Mouse (Mus musculus): ENCODE measurements around the gene Eva1c.

Gene Eva1c

GRCm38 (mm10) chr16:90868129-90868528 lies 41.6 kb downstream of the Eva1c start:
- no peak for DNase-seq

GRCm38 (mm10) chr16:90869361-90869760 lies 42.8 kb downstream of the Eva1c start:
- DNase-seq, result no peak

GRCm38 (mm10) chr16:90872936-90873335 lies 46.4 kb downstream of the Eva1c start:
- no peak for DNase-seq

- DNase-seq, result no peak
These were observed 48.0 kb downstream of the Eva1c start for GRCm38 (mm10) chr16:90874536-90874935.

- DNase-seq, result peak; percentile 25
These were observed 51.8 kb downstream of the Eva1c start for GRCm38 (mm10) chr16:90878135-90878860.

- no peak for DNase-seq
These were observed 56.0 kb downstream of the Eva1c start for GRCm38 (mm10) chr16:90882501-90882977.

GRCm38 (mm10) chr16:90885351-90885750 lies 58.8 kb downstream of the Eva1c start:
- DNase-seq, result no peak

GRCm38 (mm10) chr16:90885781-90886565 lies 59.5 kb downstream of the Eva1c start:
- DNase-seq, result peak; percentile 85

GRCm38 (mm10) chr16:90890683-90891082 lies 64.2 kb downstream of the Eva1c start:
- DNase-seq, result no peak

GRCm38 (mm10) chr16:90891601-90892000 lies 65.1 kb downstream of the Eva1c start:
- peak; percentile 32 for DNase-seq

- no peak for DNase-seq
These were observed 65.6 kb downstream of the Eva1c start for GRCm38 (mm10) chr16:90892081-90892480.

GRCm38 (mm10) chr16:90893019-90893418 lies 66.5 kb downstream of the Eva1c start:
- DNase-seq, result no peak

GRCm38 (mm10) chr16:90893792-90894191 lies 67.3 kb downstream of the Eva1c start:
- no peak for DNase-seq

- DNase-seq, result peak; percentile 42
These were observed 71.1 kb downstream of the Eva1c start for GRCm38 (mm10) chr16:90897651-90898050.

GRCm38 (mm10) chr16:90899498-90899897 lies 73.0 kb downstream of the Eva1c start:
- DNase-seq, result no peak

- DNase-seq, result peak; percentile 26
These were observed 74.8 kb downstream of the Eva1c start for GRCm38 (mm10) chr16:90901364-90901763.

GRCm38 (mm10) chr16:90903300-90903699 lies 76.8 kb downstream of the Eva1c start:
- DNase-seq, result no peak

GRCm38 (mm10) chr16:90907250-90907649 lies 80.7 kb downstream of the Eva1c start:
- DNase-seq, result no peak

- no peak for DNase-seq
These were observed 84.5 kb downstream of the Eva1c start for GRCm38 (mm10) chr16:90910855-90911533.

- peak; percentile 50 for DNase-seq
These were observed 85.2 kb downstream of the Eva1c start for GRCm38 (mm10) chr16:90911766-90912165.

GRCm38 (mm10) chr16:90916040-90916481 lies 89.5 kb downstream of the Eva1c start:
- peak; percentile 33 for DNase-seq

GRCm38 (mm10) chr16:90917156-90917555 lies 90.6 kb downstream of the Eva1c start:
- DNase-seq, result no peak

GRCm38 (mm10) chr16:90921471-90922159 lies 95.1 kb downstream of the Eva1c start:
- peak; percentile 28 for DNase-seq
